Mouse (Mus musculus) forebrain, embryonic 12.5 days (tissue): ENCODE measurements around the gene Plekhm1. TPM values are rescaled to one million over a fixed set of nuclear protein-coding genes. Genes with fewer than 3 reads are reported as not detected.
"Not testable (repeated sequence)": the region's sequence is repeated elsewhere in the genome, so short reads cannot be mapped to it uniquely, and the experiment has no call there.

Experiments used
- ATAC-seq: fragments of 200-750 bp; cut with Nextera tagmentation; 2 replicates; pipeline ENCODE4 v1.8.0; 2017; ENCODE audit warnings: moderate TSS enrichment; ENCODE audit not compliant: low FRiP score
- H3K27ac ChIP-seq: fragments of 300-500 bp; sonication (generic); 2 replicates; pipeline ENCODE4 v1.5.1; 2016; ENCODE audit warnings: mild to moderate bottlenecking
- H3K27me3 ChIP-seq: fragments of 300-500 bp; sonication (generic); 2 replicates; pipeline ENCODE4 v1.6.1; 2016; ENCODE audit warnings: mild to moderate bottlenecking
- H3K36me3 ChIP-seq: fragments of 300-500 bp; sonication (generic); replicated peaks from 2 replicates; pipeline ENCODE4 v1.6.1; 2016; ENCODE audit warnings: mild to moderate bottlenecking
- H3K4me1 ChIP-seq: fragments of 300-500 bp; sonication (generic); 2 replicates; pipeline ENCODE4 v1.6.1; 2016
- H3K4me2 ChIP-seq: fragments of 300-500 bp; sonication (generic); 2 replicates; pipeline ENCODE4 v1.6.1; 2016; ENCODE audit warnings: mild to moderate bottlenecking, moderate library complexity
- H3K4me3 ChIP-seq: fragments of 300-500 bp; sonication (generic); replicated peaks from 2 replicates; pipeline ENCODE4 v1.5.1; 2016; ENCODE audit warnings: mild to moderate bottlenecking
- H3K9ac ChIP-seq: fragments of 300-500 bp; sonication (generic); 2 replicates; pipeline ENCODE4 v1.6.1; 2016; ENCODE audit warnings: mild to moderate bottlenecking
- H3K9me3 ChIP-seq: fragments of 300-500 bp; sonication (generic); 2 replicates; pipeline ENCODE4 v1.6.1; 2016
- WGBS: fragments of 180-500 bp; shearing (Covaris S2); methylation state at CpG from one replicate; pipeline ENCODE4 v1.1.7; 2016; 5-methylcytosine and 5-hydroxymethylcytosine counted together
- polyA plus RNA-seq: library from polyadenylated mRNA; unstranded; fragments of >200 nt; fragmentation: Nextera tagmentation; extraction: Ambion mirVana; gene quantifications from 2 replicates; pipeline ENCODE4 v1.2.1, GENCODE M21; 2016

The Plekhm1 gene
- polyA plus RNA-seq = 10.3 and 11.1 TPM in 2 replicates

DNA sequence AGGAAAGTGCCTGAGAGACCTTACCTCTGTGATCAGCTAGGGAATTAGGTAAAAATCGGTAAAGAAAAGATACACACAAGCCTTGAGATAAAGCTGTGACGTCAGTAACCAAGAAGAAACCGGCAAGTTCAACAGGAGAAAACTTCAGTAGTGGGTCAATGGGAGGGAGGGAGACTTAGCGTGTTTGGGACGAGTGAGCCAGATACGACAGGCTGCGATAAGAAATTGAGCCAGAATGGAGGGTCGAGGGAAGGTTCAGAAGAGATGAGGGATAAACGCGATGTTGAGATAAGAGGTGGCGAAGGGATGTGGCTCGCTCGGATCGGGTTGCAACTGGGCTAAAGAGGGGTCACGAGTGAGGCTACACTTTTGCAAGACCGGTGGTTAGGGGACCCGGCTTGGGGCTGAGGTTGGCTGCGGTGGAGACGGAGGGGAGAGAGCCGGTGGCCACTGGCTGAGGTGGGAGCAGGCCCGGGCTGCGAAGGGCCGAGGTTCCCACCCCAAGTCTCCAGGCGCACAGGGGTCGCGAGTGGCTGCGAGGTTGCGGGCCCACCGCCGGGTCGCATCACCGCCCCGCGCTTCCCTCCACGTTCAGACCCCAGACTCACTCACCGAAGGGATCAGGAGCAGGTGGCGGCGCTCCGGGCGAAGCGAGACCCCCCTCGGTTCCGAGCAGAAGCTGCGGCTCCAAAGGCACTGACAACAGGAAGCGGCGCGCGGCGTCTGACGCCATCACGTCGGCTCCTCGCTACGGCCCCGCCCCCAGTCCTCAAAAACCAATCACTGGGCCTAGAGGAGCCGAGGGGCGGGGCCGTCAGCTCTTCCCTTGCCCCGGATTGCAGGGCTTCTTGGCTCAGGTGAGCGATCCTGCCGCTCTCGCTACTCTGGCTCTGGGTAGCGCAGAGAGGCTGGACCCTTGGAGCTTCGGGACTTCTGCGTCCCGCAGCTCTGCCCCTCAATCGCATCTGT lies at the start of gene Plekhm1:
Plekhm1 (minus strand) TSS at position 707 of the 969 bp plus-strand sequence.
- peak within 1 kb of the TSS; percentile 85 for H3K4me2 ChIP-seq
- H3K4me1 ChIP-seq = peaks cover 25% of the 10 kb centered on the region
- no peaks in the 10 kb centered on the region for H3K9me3 ChIP-seq
- H3K4me3 ChIP-seq = peak within 1 kb of the TSS; percentile 84
- H3K27ac ChIP-seq = 0 out of 2 replicates have a peak within 1 kb of the TSS, but pooled peaks have one; percentile 42
- peak within 1 kb of the TSS; percentile 82 for H3K9ac ChIP-seq
- no peaks in the 10 kb centered on the region for H3K27me3 ChIP-seq
- no peaks in the 10 kb centered on the region for H3K36me3 ChIP-seq
- ATAC-seq = peak; percentile 98
- under 1% methylated on average over 66 of the region's 67 CpGs for WGBS

DNA sequence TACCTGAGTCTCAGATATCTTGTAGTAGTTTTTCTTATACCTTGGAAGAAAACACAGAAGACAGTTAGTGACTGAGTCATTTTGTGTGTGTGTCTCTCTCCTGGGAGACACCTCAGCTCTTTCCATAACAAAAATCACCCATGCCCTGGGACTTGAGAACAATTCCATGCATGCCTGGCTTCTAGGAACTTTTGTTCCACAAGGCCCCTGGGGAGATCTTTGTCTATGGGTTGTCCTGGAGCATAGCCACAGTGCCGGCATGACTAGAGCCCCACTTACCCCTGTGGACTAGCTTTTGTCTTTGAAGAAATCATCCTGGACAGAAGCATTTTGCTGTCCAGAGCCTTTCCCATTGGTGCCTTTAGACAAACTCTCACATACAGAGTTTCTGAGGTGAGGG lies 38.6 kb upstream of the Plekhm1 start:
- not testable (repeated sequence) for H3K4me2 ChIP-seq, H3K9me3 ChIP-seq, H3K27ac ChIP-seq, H3K27me3 ChIP-seq, H3K4me1 ChIP-seq, H3K36me3 ChIP-seq, H3K4me3 ChIP-seq, ATAC-seq, H3K9ac ChIP-seq
- 57% methylated on average over 1 of the region's 1 CpGs for WGBS

DNA sequence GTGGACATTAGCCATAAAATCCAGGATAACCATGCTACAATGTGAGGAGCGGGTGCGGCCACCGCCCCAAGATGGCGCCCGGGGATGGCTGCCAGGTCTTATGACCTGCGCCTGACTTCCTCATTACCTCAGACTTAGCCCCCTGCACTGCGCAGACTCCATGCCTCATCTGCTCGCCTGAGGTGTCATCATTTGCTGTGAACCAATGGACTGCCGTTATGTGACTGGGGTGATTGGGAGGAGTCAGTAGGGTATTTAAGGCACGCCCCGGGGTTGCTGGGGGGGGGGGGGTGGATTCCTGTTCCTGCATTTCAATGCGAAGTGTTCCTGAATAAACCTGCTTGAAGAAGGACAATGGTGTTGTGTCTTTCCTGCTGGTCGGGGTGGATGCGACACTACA lies 37.2 kb upstream of the Plekhm1 start:
- not testable (repeated sequence) for ATAC-seq, H3K9ac ChIP-seq, H3K36me3 ChIP-seq, H3K4me3 ChIP-seq, H3K27ac ChIP-seq, H3K27me3 ChIP-seq, H3K4me1 ChIP-seq, H3K4me2 ChIP-seq, H3K9me3 ChIP-seq
- WGBS = 92% methylated on average over 14 of the region's 14 CpGs

DNA sequence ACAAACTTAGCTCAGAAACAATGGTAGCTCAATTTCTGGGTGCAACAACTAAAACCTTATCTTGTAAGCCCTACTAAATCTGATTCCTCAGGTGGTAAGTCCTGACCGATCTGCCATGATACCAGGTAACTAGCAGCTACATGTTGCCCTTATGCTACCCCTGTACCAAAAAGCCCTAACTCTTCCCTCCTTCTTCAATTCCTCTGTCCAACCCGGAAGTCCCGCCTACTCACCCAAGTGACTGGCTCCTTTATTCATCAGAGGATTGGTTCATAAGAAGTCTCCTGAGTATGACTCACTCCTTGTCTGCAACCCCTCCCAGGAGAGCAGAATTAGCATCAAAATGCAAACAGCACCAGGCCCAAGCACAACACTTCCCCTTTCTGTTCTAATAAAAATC lies 31.2 kb upstream of the Plekhm1 start:
- H3K27ac ChIP-seq = no peak overlapping the region
- H3K4me3 ChIP-seq = no peak overlapping the region
- H3K9ac ChIP-seq = no peak overlapping the region
- no peaks in the 10 kb centered on the region for H3K36me3 ChIP-seq
- H3K4me2 ChIP-seq = no peak overlapping the region
- no peaks in the 10 kb centered on the region for H3K4me1 ChIP-seq
- no peak for ATAC-seq
- no peaks in the 10 kb centered on the region for H3K27me3 ChIP-seq
- H3K9me3 ChIP-seq = no peaks in the 10 kb centered on the region
- 89% methylated on average over 3 of the region's 3 CpGs for WGBS

DNA sequence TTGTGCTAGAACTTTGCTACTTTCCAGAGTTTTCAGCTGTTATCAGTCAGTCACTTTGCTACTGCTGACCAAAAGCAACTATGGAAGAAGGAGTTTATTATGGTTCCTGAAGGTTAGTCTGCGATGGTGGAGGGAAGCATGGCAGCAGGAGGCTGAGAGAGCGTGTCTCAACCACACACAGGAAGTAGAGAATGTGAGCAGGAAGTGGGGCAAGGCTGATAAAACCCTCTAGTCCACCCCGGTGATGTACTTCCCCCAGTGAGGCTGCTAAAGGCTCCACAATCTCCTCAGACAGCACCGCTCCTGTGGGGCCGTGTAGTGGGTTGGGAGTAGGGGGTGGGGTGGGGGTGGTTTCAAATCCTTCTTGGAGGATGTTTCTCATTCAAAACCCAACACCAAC lies 23.8 kb upstream of the Plekhm1 start:
- H3K27me3 ChIP-seq = no peaks in the 10 kb centered on the region; the same call in 1 of the 2 replicates
- WGBS = 93% methylated on average over 5 of the region's 5 CpGs

DNA sequence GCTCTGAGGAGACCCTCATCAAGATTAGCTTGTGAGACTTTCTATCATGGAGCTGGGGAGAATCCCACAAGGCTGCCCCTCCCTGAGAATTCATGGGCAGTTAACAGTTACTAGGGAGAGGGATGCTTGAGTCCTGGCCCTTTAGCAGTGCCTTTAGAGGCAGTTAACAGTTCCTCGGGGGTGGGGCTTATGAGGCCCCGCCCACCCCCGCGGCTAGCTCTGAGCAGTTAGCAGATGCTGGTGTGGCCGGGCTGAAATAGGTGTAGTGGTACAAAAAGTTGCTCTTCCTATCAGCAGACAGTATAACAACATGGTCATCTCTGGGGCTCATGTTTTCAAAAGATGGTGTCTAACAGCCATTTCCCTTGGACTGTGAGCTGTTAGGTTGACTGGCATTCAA lies 12.5 kb upstream of the Plekhm1 start:
- H3K4me2 ChIP-seq = no peak overlapping the region
- H3K4me3 ChIP-seq = no peak overlapping the region
- no peaks in the 10 kb centered on the region for H3K36me3 ChIP-seq
- peaks cover 6% of the 10 kb centered on the region; the same call in 1 of the 2 replicates for H3K27me3 ChIP-seq
- 46% methylated on average over 5 of the region's 5 CpGs for WGBS
- no peak overlapping the region for H3K27ac ChIP-seq
- ATAC-seq = no peak
- no peaks in the 10 kb centered on the region for H3K4me1 ChIP-seq
- H3K9me3 ChIP-seq = no peaks in the 10 kb centered on the region
- no peak overlapping the region for H3K9ac ChIP-seq

More for the DNA sequence above, 23.8 kb upstream of the Plekhm1 start:
- Histone ChIP-seq H3K9me3 (no peaks in the 10 kb centered on the region), H3K27ac (no peak overlapping the region), H3K9ac (no peak overlapping the region), H3K4me3 (no peak overlapping the region), H3K4me1 (no peaks in the 10 kb centered on the region), H3K36me3 (no peaks in the 10 kb centered on the region), H3K4me2 (no peak overlapping the region)
- no peak for ATAC-seq

DNA sequence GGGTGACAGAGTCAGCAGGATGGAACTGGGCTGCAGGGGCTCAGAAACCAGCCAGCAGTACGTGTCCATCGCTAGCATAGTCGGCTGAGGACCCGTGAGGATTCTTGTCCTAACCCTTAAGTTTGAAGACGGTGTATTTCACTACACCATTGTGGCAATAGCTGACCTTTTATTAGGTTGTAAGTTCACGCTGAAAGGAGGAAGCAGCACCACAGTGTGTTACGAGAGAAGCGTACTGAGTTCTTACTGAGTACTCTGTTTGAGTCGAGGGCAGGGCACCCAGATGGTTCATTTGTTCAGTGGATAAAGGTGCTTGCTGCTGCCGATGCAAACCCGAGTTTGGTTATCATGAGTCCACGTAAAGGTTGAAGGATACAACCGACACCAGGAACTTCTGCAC lies 7.2 kb upstream of the Plekhm1 start:
- Histone ChIP-seq H3K4me1 (no peaks in the 10 kb centered on the region), H3K27ac (no peak overlapping the region), H3K36me3 (no peaks in the 10 kb centered on the region), H3K9me3 (no peaks in the 10 kb centered on the region), H3K9ac (no peak overlapping the region), H3K4me3 (no peak overlapping the region), H3K4me2 (no peak overlapping the region), H3K27me3 (peaks cover 6% of the 10 kb centered on the region; the same call in 1 of the 2 replicates)
- ATAC-seq = no peak
- WGBS = 90% methylated on average over 13 of the region's 13 CpGs

DNA sequence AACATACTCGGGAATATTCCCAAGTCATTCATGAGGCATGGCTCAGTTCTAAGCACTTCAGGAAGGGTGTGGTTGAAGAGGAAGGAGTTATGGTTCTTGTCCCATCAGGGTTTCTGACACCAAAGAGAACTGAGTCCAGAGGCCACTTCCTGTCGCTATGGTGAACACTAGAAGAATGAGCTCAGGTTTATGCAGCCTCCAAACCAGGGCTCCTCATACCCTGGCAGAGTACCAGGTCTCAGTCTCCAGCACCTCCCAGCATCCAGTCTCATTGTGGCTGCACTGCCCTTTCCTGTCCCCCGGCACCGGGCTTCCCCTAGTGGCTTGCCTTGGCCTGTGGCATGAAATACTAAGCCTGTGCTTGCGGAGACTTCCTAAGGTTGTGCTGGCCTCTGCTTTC lies 6.7 kb upstream of the Plekhm1 start:
- H3K27ac ChIP-seq = no peak overlapping the region
- peaks cover 6% of the 10 kb centered on the region; the same call in 1 of the 2 replicates for H3K27me3 ChIP-seq
- H3K9me3 ChIP-seq = no peaks in the 10 kb centered on the region
- no peak overlapping the region for H3K4me2 ChIP-seq
- H3K4me1 ChIP-seq = no peaks in the 10 kb centered on the region
- 82% methylated on average over 5 of the region's 5 CpGs for WGBS
- H3K36me3 ChIP-seq = no peaks in the 10 kb centered on the region
- no peak for ATAC-seq
- no peak overlapping the region for H3K9ac ChIP-seq
- no peak overlapping the region for H3K4me3 ChIP-seq

DNA sequence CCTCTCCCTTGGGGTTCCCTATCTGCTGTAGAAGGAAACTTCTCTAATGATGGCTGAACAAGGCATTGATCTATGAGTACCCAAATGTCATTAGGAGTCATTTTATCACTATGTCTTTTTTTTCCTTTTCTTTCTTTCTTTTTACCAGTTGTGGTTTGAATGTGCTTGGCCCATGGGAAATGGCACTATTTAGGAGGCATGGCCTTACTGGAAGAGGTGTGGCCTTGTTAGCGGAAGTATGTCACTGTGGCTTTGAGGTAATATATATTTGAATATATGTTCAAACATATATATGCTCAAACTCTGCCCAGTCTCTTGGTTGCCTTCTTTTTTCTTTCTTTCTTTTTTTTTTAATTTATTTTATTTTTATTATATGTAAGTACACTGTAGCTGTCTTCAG lies 1.0 kb upstream of the Plekhm1 start:
- Histone ChIP-seq H3K9me3 (no peaks in the 10 kb centered on the region), H3K4me2 (no peak overlapping the region), H3K9ac (no peak overlapping the region), H3K36me3 (no peaks in the 10 kb centered on the region), H3K4me3 (no peak overlapping the region), H3K27me3 (no peaks in the 10 kb centered on the region), H3K4me1 (peaks cover 22% of the 10 kb centered on the region), H3K27ac (no peak overlapping the region)
- no peak for ATAC-seq
- 95% methylated on average over 1 of the region's 1 CpGs for WGBS

DNA sequence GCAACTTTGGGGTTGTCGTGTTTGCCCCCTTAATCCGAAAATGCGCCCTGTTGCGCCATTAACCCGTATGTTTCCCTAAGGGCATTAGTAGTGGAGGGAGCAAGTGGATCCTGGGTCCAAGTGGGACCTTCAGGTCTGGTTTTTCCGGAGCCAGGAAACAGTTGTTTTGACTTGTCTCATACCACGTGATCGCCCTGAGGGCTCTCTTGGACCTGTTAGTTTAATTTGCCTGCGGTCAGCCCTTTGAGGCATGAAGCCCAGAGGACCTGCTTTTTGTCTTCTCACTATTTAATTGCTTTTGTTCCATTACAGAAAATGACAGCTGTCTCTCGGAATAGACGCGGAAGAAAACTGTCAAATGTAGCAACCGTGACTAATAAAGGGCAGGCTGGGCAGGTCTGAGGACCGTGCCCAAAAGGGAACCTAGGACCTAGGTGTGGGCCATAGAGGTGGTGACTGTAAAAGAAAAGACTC lies 500 bp upstream of the Plekhm1 start:
- no peaks in the 10 kb centered on the region for H3K27me3 ChIP-seq
- no peaks in the 10 kb centered on the region for H3K9me3 ChIP-seq
- H3K4me2 ChIP-seq = peak overlapping the region; percentile 85
- no peaks in the 10 kb centered on the region for H3K36me3 ChIP-seq
- peak overlapping the region; percentile 82 for H3K9ac ChIP-seq
- 4% methylated on average over 14 of the region's 14 CpGs for WGBS
- no peak overlapping the region for H3K27ac ChIP-seq
- peak overlapping the region; percentile 84 for H3K4me3 ChIP-seq
- ATAC-seq = peak; percentile 43; the same call in 1 of the 2 replicates
- H3K4me1 ChIP-seq = peaks cover 22% of the 10 kb centered on the region

DNA sequence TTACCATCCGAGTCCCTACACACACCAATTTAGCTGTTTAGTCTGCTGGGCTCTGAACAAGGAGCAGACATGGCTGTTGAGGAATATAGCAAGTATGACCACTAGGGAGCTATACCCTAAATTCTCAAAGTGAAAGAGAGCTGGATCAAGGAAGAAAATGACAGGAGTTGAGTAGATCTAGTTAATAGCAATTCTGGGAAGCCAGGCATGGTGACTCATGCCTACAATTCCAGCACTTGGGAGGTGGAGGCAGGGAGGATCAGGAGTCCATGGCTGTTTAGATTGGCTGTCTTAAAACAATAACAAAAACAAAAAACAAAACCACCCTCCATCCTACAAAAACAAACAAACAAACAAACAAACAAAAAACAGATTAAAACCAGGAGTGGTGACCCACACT lies 1.2 kb downstream of the Plekhm1 start:
- no peak for ATAC-seq
- Histone ChIP-seq H3K36me3 (0 out of 2 replicates have a peak, but pooled peaks cover 2% of the 10 kb centered on the region), H3K27ac (no peak overlapping the region), H3K4me3 (peak overlapping the region; percentile 84; the same call in 1 of the 2 replicates), H3K4me2 (peak overlapping the region; percentile 85; the same call in 1 of the 2 replicates), H3K4me1 (peaks cover 27% of the 10 kb centered on the region), H3K9me3 (no peaks in the 10 kb centered on the region), H3K27me3 (no peaks in the 10 kb centered on the region), H3K9ac (no peak overlapping the region)
- WGBS = 88% methylated on average over 1 of the region's 1 CpGs

DNA sequence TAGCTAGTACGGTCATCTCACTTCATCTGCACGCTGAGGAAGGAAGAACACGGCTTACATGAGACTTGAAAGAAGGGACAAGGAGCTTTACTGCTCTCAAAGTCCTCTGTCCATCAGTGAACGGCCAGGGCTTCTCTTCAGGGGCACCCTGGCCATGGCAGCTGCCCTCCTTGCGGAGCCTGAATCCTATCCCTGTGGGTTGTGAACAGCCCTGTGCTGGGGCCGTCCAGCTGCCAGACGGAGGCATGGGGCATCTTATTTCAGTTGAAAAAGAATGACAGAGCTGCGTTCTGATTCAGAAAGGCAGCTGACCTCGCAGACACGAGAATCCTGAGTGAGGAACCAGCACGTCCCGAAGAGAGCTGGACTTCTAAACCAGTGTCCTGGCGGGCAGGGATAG lies 3.6 kb downstream of the Plekhm1 start:
- Histone ChIP-seq H3K36me3 (peaks cover 9% of the 10 kb centered on the region), H3K9ac (no peak overlapping the region), H3K4me2 (no peak overlapping the region), H3K9me3 (no peaks in the 10 kb centered on the region), H3K4me3 (no peak overlapping the region), H3K27ac (no peak overlapping the region), H3K27me3 (no peaks in the 10 kb centered on the region), H3K4me1 (peaks cover 27% of the 10 kb centered on the region)
- WGBS = 95% methylated on average over 13 of the region's 13 CpGs
- ATAC-seq = no peak
